Mouse (Mus musculus) 3T3-L1 (cell line): ENCODE measurements at regions not wholly inside any gene's neighbourhood (a gene's known extent, or its start where the extent isn't known, plus 50 kb on each side); places are given as distances from the start of the nearest gene placed in this dataset.

Experiments used
- DNase-seq: peaks from one replicate; pipeline ENCODE4 v3.0.0-alpha.2; 2015; ENCODE audit warnings: low read depth, low spot score

DNA sequence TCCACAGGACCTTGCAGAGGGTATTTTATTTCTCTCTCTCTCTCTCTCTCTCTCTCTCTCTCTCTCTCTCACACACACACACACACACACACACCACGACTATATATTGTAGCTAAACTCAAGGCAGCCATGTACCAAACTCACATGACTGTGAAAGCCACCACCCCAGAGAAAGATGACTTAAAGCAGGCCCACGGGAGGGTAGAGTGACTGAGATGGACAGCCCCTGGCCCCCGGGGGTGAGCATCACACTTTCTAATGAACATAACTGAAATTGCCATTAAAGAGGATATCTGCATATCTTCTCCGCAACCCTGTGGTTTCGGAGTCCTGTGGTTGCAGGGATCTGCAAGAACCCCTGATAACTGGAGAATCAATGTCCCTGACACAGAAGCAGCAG, 197.1 kb upstream of the Spdye4c start:
- DNase-seq: no peak

DNA sequence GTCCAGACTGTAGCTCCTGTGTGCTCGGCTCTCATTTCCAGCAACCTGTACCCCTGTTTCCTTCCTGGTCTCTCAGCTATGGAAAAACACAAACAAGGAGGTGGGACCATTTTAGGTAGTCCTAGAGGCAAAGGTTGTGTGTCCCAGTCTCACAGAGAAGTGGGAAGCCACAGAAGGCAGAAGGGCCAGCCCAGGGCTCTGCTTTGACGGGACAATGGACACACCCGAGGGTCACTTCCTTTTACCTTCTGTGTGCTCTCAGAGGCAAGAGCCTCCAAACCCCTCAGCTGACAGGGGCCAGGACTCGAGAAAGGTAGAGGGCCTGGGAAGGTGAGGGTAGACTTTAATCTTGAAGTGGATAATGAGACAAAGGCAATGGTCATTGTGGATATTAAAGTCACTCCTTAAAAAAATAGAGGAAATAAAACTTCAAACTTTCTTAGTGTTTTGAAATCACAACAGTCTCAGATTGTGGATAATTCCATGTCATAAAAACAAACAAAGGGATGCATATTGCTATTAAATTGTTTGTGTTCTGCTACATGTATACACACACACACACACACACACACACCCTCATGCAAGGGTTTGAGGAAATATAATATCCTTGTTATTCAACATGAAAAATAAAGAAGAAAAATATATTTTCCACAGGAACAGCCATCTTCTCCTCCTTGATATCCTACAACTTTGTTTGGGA, 195.6 kb upstream of the Spdye4c start:
- no peak for DNase-seq

DNA sequence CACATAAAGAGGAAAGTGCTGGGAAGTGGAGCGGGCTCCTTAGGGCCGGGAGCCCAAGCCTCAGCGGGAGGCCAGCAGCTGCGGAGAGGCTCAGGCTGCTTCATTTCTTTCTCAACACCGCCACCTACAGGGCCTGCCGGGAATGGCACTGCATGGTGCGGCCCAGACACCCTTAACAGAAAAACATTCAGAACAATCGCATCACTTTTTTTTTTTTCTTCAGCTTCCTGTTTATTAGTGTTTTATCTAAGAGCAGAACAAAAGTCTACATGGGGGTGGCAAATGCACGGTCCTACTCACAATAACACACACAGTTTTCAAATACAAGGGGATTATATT, 195.0 kb upstream of the Spdye4c start:
- DNase-seq: peak; percentile 97

DNA sequence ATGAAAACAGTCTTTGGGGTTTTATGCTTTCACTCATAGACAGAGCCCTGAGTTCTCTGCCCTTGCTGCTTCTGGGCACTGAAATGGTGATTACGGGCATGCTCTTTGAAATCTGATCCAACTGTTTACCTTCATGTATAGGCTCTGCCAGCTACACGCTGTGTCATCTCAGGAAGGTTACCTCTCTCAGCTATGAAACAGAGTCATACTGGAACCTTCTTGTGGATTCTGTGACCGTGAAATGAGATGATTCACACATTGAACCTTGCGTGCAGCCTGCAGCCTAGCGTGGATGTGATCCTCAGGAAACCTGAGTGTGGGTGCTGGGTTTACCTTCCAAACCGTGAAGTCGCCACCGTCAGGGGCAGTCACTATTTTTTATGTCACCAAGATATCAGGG, 189.7 kb upstream of the Spdye4c start:
- DNase-seq: no peak

DNA sequence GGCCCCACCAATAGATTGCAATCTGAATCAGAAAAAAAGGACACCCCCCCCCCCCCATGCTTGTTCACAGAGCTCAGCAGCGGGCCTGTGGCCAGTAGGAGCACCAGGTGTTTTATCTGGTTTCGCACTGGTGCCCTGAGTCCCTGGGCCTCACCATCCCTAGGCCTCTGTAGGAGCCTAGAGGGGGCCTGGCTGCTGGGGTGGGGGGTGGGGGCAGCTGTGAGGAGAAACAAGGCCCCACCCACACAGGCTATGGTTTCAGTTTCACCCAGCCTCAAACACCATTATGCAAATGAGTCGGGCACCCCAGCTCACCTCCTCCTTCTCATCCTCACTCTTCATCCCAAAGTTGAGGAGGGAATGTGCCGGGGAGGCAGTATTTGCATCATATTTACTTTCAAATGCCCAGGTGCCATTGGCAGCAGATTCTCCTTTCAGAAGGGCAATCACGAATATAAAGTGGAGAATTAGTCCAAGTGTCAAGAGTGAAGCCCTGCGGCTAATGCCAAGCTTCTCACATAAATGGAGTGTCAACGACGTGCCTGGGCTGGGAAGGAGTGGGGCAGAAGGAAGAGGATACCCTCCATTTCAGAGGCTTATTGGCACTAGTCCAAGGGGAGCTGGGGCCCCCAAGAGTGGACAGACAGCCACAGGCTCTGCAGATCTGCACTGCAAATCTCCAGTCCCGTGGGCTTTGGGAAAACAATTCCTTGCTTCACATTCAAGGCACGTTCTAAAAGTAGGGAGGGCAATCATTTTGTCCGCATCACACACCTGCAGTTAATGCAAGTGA, 187.7 kb upstream of the Spdye4c start:
- no peak for DNase-seq

DNA sequence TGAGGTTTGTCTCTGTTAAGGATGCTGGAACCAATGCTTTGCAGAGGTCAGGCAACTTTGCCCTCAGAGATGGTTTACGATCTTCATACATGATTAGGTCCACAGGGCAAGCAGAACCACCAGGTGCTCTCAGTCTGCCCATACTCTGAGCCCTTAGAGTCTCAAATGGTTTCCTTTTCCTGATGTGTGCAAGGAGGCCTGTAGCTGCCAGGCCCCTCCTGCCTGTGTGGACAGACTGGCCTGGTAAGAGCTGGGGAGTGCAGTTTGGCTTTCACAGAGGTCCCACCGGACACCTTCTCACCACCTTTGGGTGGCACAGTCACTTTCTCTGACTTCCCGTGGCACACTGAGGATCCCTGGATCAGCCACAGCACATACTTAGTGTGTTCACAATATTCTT, 186.6 kb upstream of the Spdye4c start:
- no peak for DNase-seq

DNA sequence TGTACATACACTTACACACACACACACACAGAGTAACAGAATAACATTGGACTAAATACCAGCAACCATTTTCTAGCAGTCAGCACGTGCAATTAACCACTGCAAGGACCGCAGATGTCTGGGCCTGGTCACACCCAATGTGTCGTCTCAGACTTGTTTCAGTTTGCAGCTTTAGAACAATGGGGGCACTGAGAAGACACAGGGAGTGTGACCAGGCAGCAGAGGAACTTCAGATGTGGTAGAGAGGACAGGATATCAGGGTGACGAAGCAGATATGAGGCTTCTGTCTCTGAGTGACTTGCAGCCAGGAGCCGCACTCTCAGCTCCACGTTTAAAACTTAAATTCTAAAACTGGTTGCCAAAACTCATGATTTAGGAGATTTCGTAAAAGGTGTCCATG, 183.9 kb upstream of the Spdye4c start:
- DNase-seq: no peak

DNA sequence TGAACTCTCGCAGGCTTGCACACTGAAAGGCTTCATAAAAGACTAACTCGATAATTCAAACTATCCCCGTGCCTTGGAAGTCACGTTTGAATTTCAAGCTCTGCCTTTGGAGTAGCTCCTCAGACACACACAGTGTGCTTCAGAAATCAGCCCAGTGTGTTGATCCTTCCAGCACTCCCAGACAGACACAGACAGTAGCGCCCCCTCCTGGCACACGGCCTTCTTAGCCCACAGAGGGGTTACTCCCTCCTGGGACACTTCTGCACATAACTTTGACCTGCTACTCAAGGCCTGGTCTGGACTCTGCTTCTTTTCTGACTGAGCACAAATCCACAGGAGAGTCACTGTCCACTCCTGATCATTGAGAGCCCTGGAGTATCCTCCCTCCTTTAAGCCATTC, 182.3 kb upstream of the Spdye4c start:
- DNase-seq: peak; percentile 64

DNA sequence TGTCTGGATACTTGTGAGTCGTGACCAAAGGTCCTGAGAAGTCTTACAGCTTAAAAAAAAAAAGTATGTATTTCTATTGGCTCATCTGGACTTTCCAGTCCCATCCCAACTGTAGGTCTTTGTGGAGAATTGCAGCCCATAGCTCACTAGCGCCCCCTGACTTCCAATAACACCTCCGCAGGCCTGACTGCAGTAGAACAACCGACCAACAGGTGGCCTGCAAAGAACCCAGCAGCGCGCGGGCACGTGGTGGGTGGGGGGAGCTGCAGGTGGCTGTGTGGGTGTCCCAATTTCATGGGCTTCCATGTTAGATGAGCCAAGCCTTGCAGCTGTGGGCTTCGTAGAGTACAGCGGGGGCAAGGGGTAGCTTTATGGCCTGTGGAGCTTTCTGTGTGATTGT, 178.7 kb upstream of the Spdye4c start:
- peak; percentile 85 for DNase-seq

DNA sequence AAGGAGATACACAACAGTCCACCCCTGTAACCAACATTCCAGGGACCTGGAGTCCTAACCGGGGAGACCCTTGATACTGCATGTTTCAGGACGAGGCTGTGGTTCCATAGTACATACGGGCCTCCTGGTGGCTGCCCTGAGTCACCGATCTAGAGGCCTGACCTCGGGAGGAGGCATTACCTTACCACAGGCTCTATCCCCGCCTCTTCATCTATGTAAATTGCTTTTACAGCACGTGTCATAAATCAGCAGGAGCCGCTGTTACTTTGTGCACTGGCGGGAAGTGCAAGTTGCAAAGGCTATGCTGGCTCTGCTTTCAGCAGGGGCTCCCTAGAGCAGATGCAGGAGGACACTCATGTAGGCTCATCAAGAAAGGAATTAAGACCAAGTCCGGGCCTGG, 178.0 kb upstream of the Spdye4c start:
- DNase-seq: no peak

DNA sequence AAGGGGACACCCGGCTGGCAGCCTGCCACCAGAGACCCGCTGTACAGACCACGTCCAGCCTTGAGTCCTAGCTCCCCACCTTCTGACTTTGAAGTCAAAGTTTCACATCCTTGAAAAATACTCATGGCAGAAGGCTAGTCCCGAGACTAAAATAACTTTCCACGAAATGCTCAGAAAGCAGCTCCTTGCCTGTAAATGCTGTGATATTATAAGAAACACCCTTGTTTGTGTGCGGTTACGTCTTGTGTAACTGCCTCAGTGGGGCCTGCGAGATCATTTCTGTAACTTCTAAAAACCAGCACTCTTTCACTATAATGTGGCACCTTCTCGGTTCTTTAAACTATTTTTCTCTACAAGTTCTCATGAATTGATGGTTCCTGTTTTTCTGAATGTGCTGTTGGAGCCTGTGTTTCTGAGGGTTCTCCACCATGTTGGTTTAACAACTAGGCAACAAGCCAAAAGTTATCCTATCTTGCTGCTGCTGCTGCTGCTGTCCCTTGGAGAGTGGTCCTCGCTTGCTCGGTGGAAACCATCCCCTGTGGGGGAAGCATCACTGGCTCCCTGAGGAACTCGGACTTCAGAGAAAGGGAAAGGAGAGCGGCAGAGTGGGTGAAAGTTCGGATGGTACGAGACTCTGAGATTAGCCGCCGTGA, 176.3 kb upstream of the Spdye4c start:
- no peak for DNase-seq

DNA sequence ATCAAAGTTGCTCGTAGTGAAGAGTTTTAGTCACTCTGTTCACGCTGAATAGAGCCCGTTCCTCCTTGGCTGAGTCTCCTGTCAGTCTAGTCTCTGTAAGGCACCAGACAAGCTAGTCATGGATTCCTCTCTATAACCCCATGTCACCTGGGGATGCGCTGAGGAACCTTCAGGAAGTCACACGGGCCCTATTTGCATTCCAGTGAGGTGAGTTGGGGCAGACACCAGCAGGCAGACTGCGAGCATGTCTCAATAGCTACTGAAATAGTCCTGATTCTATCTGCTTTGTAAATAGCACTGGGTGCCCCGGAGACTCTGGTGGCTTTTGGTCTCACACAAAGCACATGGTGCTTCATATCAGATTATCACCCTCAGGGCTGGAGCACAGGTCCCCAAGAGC, 174.6 kb upstream of the Spdye4c start:
- no peak for DNase-seq

DNA sequence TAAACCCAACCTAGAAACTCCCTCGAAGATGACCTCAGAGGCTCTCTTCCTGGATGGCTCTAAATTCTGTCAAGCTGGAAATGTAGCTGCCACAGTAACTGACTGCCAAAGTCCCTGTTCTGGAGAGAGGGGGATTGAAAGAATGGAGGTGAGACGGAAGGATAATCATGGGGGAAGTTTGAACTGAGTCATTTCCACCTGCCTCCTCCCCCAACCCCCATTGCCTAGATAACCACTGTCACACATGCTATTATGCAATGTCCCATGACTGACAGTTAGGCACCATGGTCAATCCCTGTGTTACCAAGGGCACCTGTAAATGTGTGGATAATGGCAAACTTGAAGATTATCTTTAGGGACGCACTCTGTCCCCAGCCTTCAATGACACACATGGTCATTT, 172.0 kb upstream of the Spdye4c start:
- DNase-seq: no peak

DNA sequence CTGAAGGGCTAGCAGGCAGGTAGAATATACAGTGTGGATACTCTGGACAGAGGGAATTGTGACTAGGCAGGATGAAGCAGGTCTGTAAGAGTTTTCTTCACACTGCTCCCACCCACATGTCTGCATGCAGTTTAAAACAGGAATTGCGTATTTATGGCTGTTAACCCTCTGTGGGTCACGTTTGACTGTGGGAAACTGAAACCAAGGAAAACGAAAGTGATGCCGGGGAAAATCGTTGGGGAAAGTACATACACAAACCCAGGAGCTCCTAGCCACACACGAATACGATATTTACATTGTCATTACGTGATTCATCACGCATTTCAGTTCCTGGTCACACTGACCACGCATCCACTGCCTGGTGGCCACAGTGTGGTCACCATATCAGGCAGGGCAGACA, 170.6 kb upstream of the Spdye4c start:
- no peak for DNase-seq

DNA sequence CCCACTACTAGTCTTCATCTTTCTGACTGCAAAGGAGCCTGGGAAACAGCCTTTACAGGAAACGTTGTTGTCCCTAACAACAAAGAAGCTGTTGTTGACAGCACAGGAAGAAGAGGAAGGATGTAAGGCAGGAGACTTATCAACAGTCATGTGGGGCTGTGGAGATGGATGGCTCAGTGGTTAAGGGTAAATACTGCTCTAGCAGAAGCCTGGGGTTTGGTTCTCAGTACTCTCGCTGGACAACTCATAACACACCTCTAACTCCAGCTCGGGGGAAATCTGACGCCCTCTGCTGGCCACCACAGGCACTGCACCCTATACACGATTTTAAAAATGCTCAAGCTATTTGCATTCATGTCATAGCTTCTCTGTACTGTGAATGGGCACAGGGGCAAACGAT, 168.3 kb upstream of the Spdye4c start:
- no peak for DNase-seq

DNA sequence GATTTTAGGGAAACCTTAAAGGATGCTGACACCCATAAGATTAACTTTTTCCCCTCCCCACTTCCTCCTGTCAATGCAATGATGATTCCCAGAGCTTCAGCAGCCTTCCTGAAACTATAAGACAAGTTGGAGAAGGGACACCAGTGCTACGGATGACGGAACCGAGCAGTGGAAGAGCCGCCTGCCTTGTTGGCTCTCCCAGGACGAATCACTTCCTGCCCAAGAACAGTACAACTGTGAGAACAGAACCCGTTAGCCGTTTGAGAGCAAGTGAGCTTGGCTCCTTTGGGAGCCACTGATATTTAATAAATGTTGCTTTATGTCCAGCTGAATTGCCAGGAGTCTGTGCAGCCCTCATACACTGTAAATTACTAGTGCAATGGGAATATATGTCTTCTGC, 166.8 kb upstream of the Spdye4c start:
- DNase-seq: peak; percentile 49

DNA sequence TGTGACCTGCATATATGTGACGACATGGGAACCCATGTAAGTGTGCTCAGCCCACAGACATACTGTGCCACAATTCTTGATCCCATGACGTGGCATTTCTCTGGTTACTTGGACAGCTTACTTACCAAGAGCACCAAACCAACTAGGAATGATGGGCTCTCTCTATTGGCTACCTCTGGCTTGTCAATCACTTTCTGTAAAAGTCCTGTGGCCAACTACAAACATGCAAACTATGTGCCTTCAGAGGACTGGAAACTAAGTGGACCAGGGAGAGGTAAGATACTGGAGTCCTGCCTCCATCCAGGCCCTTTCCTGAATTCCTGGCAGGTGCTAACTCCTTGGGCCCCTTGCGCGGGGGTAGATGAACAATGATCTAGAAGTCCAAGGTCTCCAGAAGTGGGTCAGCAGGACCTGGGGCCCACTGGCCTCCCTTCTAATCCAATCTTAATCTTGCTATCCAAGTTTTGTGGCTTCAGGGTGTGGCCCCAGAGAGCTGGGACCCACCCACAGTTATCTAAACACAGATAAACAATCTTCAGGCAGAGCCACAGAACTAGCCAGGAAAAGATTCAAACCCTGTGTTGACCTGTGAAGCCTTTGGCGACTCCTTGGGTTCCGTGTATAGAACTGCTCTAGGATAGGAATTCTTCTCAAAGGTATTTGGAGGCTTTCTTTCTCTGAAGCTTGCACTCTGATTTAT, 163.7 kb upstream of the Spdye4c start:
- DNase-seq: peak; percentile 68

DNA sequence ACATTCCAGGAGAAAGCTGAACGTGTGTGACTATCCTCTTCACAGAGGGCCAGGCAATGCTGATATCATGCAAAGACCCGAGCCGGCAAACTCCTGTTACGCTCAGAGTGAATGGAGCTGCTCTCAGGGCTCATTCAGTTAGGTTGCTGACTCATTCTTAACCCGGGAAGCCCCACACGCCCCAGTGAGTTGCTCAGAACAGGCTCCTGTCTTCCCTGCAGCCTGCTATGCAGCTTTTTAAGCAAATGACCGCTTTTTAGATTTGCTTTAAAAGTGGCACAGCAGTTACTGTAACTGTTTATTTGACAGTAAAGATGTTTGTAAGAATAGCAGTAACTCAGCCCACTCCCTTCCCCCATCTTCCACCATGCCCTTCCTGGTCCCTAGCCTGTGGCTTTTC, 162.9 kb upstream of the Spdye4c start:
- peak; percentile 88 for DNase-seq

DNA sequence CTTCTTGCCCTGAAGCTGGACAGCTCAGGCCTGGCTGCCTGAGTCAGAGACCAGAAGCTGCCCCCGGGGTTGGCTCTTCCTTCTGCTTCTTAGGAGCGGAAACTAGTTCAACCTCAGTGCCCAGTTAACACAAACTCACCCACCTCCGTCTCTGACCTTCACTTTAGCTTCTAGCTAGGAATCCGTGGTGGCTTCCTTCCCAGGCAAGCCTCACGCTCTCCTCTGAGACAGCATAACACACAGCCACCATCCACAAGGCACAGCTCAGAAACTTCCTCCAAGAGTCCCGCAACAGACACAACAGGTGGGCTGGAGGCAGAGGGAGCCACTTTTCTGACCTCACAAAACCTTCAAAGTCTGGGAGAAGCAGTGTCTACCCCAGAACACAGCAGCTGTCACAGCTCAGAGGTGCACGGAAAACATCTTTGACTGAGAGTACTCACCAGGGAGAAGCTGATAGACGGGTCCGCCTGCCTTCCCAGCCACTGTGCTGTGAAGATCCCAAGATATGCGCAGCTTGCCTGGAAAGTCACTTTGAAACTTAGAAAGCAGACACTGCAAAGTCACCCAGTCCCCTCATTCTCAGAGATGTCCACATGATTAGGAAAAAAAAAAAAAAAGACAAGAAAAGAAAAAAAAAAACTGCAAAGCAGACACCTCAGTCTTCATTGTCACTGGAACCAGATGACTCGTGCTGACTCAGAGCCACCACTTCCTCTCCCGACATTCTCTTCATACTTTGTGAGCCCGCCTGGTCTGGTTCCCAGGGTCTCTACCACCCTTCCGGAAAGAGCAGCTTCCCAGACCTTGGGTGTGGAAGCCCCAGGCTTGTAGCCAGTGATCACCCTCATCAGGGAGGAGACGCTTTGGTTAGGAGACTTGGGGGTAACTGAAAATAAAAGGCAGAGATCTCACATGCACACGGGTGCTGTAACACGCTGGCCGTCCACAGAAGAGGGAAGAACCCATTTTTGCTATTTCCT, 162.1 kb upstream of the Spdye4c start:
- peak; percentile 95 for DNase-seq

DNA sequence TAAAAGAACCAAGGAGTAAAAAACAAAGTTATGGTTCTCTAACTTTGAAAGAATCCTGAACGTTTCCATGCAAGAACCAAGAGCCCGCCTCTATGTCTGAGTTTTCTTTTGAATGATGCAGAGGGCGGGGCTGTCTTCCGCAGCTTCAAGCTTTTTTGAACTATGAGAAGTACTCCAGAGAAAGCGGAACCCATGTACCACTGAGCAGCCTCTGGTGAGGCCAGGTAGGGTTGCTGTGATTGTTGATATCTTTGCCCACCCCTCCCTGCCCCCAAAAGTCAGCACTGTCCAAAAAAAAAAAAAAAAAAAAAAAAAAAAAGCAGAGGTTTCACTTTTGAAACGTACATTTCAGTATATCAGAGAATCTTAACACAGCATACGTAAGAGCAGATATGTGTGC, 161.2 kb upstream of the Spdye4c start:
- DNase-seq: peak; percentile 85

DNA sequence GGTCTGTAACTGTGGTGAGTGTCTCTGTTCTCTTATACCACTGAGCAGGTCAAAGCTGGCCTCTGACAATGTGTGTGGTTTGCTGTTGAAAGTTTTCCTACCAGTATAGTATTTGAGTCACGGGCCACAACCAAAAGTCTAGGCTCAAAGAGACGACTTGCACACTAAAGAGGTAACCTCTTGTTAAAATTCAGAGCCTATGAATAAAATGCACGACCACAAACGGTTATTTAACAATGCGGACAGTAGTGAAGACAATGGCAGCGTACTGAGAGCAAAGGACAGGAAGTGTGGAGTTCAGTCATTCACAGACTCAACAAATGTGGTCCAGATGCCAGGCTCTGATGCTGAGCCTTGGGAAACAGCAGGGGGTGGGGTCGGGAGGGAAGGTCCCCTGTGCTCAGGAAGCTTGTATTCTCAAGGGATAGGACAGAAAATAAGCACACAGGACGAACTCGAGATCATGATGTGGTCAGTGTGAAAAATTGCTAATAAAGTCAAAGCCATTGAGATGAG, 160.2 kb upstream of the Spdye4c start:
- DNase-seq: no peak
